Mouse (Mus musculus): Measurements from ENCODE around the gene 9930104L06Rik.

9930104L06Rik gene

GRCm38 (mm10) chr4:124960940-124961339 lies 24.1 kb downstream of the 9930104L06Rik start:
- no peak for DNase-seq (ENCODE audit: low spot score in 2 of 2)

GRCm38 (mm10) chr4:124962576-124962975 lies 25.7 kb downstream of the 9930104L06Rik start:
- DNase-seq (ENCODE audit: low spot score in 2 of 2): no peak

GRCm38 (mm10) chr4:124964912-124965599 lies 28.2 kb downstream of the 9930104L06Rik start:
- DNase-seq (ENCODE audit: low spot score in 2 of 2): no peak

- DNase-seq (ENCODE audit: low spot score in 2 of 2): no peak
These were observed 31.9 kb downstream of the 9930104L06Rik start for GRCm38 (mm10) chr4:124968711-124969110.

- no peak for DNase-seq (ENCODE audit: low spot score in 2 of 2)
These were observed 32.5 kb downstream of the 9930104L06Rik start for GRCm38 (mm10) chr4:124969219-124969848.

GRCm38 (mm10) chr4:124970194-124970593 lies 33.3 kb downstream of the 9930104L06Rik start:
- no peak for DNase-seq (ENCODE audit: low spot score in 2 of 2)

GRCm38 (mm10) chr4:124970677-124971076 lies 33.8 kb downstream of the 9930104L06Rik start:
- DNase-seq (ENCODE audit: low spot score in 2 of 2): no peak

- no peak for DNase-seq (ENCODE audit: low spot score in 2 of 2)
These were observed 34.2 kb downstream of the 9930104L06Rik start for GRCm38 (mm10) chr4:124971094-124971493.

GRCm38 (mm10) chr4:124972316-124972715 lies 35.5 kb downstream of the 9930104L06Rik start:
- no peak for DNase-seq (ENCODE audit: low spot score in 2 of 2)

- no peak for DNase-seq (ENCODE audit: low spot score in 2 of 2)
These were observed 36.4 kb downstream of the 9930104L06Rik start for GRCm38 (mm10) chr4:124973296-124973695.

GRCm38 (mm10) chr4:124978201-124978600 lies 41.4 kb downstream of the 9930104L06Rik start:
- no peak for DNase-seq (ENCODE audit: low spot score in 2 of 2)

GRCm38 (mm10) chr4:124983893-124984526 lies 47.2 kb downstream of the 9930104L06Rik start:
- no peak for DNase-seq (ENCODE audit: low spot score in 2 of 2)

- DNase-seq (ENCODE audit: low spot score in 2 of 2): no peak
These were observed 48.2 kb downstream of the 9930104L06Rik start for GRCm38 (mm10) chr4:124984871-124985670.

- no peak for DNase-seq (ENCODE audit: low spot score in 2 of 2)
These were observed 49.1 kb downstream of the 9930104L06Rik start, which contains the start of gene Rspo1 for GRCm38 (mm10) chr4:124985671-124986602. TSS of gene Rspo1 (plus strand) at chr4:124986430.

- DNase-seq (ENCODE audit: low spot score in 2 of 2): no peak
These were observed 50.2 kb downstream of the 9930104L06Rik start for GRCm38 (mm10) chr4:124986739-124987710.

- DNase-seq (ENCODE audit: low spot score in 2 of 2): no peak
These were observed 50.9 kb downstream of the 9930104L06Rik start for GRCm38 (mm10) chr4:124987711-124988097.

- DNase-seq (ENCODE audit: low spot score in 2 of 2): no peak
These were observed 51.5 kb downstream of the 9930104L06Rik start for GRCm38 (mm10) chr4:124988382-124988781.

GRCm38 (mm10) chr4:124989787-124990253 lies 53.0 kb downstream of the 9930104L06Rik start:
- DNase-seq (ENCODE audit: low spot score in 2 of 2): no peak

GRCm38 (mm10) chr4:124990325-124990724 lies 53.5 kb downstream of the 9930104L06Rik start:
- DNase-seq (ENCODE audit: low spot score in 2 of 2): no peak

Measured in right cerebral cortex, postnatal 36 days (tissue).